Mouse (Mus musculus): ENCODE results near the gene Csmd2.

- TF ChIP-seq CTCF (IDR thresholded peaks at IDR 0.05; ENCODE audit: low read depth, low read length) (no peak), GATA1 (IDR thresholded peaks at IDR 0.05; ENCODE audit: borderline replicate concordance, low read length) (no peak), TAL1 (conservative IDR thresholded peaks at IDR 0.05; ENCODE audit: low read depth, low read length) (no peak), POLR2AphosphoS5 (IDR thresholded peaks at IDR 0.05; ENCODE audit: insufficient replicate concordance, low read depth, low read length) (no peak), GATA2 (IDR thresholded peaks at IDR 0.05; ENCODE audit: borderline replicate concordance, low read depth, low read length) (no peak)
Measured at GRCm38 (mm10) chr4:128132876-128133646, 145.4 kb downstream of the Csmd2 start.
